Mouse (Mus musculus) embryonic facial prominence, embryonic 10.5 days (tissue): ENCODE measurements around the gene Zbtb5. TPM values are rescaled to one million over a fixed set of nuclear protein-coding genes. Genes with fewer than 3 reads are reported as not detected.
"Not testable (repeated sequence)": the region's sequence is repeated elsewhere in the genome, so short reads cannot be mapped to it uniquely, and the experiment has no call there.

Experiments used
- DNase-seq: peaks from one replicate; pipeline ENCODE4 v3.0.0-alpha.2; 2017; ENCODE audit warnings: low spot score
- H3K27ac ChIP-seq: fragments of 300-500 bp; sonication (generic); replicated peaks from 2 replicates; pipeline ENCODE4 v1.5.1; 2016; ENCODE audit warnings: mild to moderate bottlenecking
- H3K27me3 ChIP-seq: fragments of 300-500 bp; sonication (generic); replicated peaks from 2 replicates; pipeline ENCODE4 v1.6.1; 2016; ENCODE audit warnings: low read depth, mild to moderate bottlenecking; ENCODE audit not compliant: poor library complexity, severe bottlenecking
- H3K36me3 ChIP-seq: fragments of 300-500 bp; sonication (generic); replicated peaks from 2 replicates; pipeline ENCODE4 v1.6.1; 2016; ENCODE audit warnings: mild to moderate bottlenecking, moderate library complexity
- H3K4me1 ChIP-seq: fragments of 300-500 bp; sonication (generic); 2 replicates; pipeline ENCODE4 v1.6.1; 2016
- H3K4me3 ChIP-seq: fragments of 300-500 bp; sonication (generic); 2 replicates; pipeline ENCODE4 v1.5.1; 2016; ENCODE audit warnings: mild to moderate bottlenecking, moderate library complexity
- H3K9me3 ChIP-seq: fragments of 300-500 bp; sonication (generic); 2 replicates; pipeline ENCODE4 v1.6.1; 2016; ENCODE audit warnings: mild to moderate bottlenecking
- WGBS: fragments of 180-500 bp; shearing (Covaris S2); methylation state at CpG from one replicate; pipeline ENCODE4 v1.1.7; 2016; 5-methylcytosine and 5-hydroxymethylcytosine counted together
- polyA plus RNA-seq: library from polyadenylated mRNA; unstranded; fragments of >200 nt; fragmentation: Nextera tagmentation; extraction: Ambion mirVana; gene quantifications from 2 replicates; pipeline ENCODE4 v1.2.1, GENCODE M21; 2016

Zbtb5 gene
- polyA plus RNA-seq, 1 experiment from 2014 or later = 40.0 TPM

- H3K27ac ChIP-seq = peak overlapping the region; percentile 40; the same call in 1 of the 2 replicates
- H3K27me3 ChIP-seq = no peaks in the 10 kb centered on the region
- 59% methylated on average over 9 of the region's 9 CpGs for WGBS
- no peaks in the 10 kb centered on the region for H3K9me3 ChIP-seq
- no peaks in the 10 kb centered on the region for H3K36me3 ChIP-seq
- H3K4me1 ChIP-seq = peaks cover 7% of the 10 kb centered on the region
- DNase-seq = no peak
- H3K4me3 ChIP-seq = no peak overlapping the region
Observed at GRCm38 (mm10) chr4:44953041-44953440, 59.2 kb downstream of the Zbtb5 start.

- no peak for DNase-seq
Observed at GRCm38 (mm10) chr4:44948314-44948713, 63.9 kb downstream of the Zbtb5 start.

DNA sequence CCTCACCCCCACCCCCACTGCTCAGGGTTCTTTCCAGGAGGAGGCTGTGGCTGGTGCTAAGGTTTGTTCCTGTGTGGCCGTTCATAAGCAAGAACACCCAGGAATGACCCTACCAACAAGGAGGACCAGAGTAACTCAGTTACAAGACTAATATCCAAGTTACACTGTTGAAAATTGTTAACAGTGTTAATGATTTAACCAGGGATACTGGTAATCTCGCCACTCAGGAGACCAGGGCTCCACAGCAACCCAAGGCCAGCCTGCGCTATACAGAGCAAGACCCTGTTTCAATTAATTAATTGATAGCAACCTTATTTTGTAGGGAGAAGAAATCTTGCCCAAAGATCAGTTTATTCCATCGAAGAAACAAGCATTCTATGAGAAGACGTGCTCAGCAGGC is 64.7 kb downstream of the Zbtb5 start:
- WGBS = 88% methylated on average over 5 of the region's 5 CpGs
- no peaks in the 10 kb centered on the region; the same call in 1 of the 2 replicates for H3K4me1 ChIP-seq
- H3K4me3 ChIP-seq = no peak overlapping the region
- H3K27me3 ChIP-seq = no peaks in the 10 kb centered on the region
- DNase-seq = no peak
- H3K9me3 ChIP-seq = no peaks in the 10 kb centered on the region
- no peaks in the 10 kb centered on the region for H3K36me3 ChIP-seq
- H3K27ac ChIP-seq = no peak overlapping the region

More at GRCm38 (mm10) chr4:44948314-44948713, 63.9 kb downstream of the Zbtb5 start:
- Histone ChIP-seq H3K9me3 (no peaks in the 10 kb centered on the region), H3K27ac (no peak overlapping the region), H3K27me3 (no peaks in the 10 kb centered on the region), H3K4me1 (peaks cover 6% of the 10 kb centered on the region), H3K36me3 (no peaks in the 10 kb centered on the region), H3K4me3 (no peak overlapping the region)
- 84% methylated on average over 1 of the region's 1 CpGs for WGBS

- not testable (repeated sequence) for H3K36me3 ChIP-seq, DNase-seq, H3K9me3 ChIP-seq, H3K27me3 ChIP-seq, H3K27ac ChIP-seq, H3K4me1 ChIP-seq, H3K4me3 ChIP-seq
- 91% methylated on average over 2 of the region's 2 CpGs for WGBS
Observed at GRCm38 (mm10) chr4:44946126-44946525, 66.1 kb downstream of the Zbtb5 start.

DNA sequence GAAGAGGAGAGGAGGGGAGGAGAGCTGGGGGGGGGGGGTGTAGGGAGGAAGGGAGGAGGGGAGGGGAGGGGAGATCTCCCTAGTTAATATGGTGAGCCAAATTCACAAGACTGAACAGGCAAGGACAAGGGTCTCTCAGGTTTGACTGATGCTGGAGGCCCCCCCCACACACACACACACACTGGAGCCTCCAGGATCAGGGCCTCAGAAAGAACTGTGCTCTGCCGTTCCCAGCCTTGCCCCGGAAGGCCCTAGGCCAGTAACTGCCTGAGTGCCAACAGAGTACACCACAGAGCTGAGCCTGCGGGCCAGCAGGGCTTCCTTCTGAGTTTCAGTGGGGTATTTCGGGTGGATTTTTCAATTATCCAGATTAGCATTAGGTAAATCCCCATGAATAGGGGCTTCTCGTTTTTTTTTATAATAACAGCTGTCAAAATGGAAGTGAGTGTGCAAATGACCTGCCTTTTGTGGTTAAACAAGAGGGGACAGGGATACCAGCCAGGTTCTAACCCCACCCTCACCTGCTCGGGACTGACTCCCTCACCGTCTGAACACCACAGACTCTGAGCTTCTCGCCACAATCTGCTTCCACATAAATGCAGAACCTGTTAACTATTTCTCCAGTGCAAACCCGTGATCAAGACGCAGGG is 67.7 kb downstream of the Zbtb5 start:
- Histone ChIP-seq H3K9me3 (no peaks in the 10 kb centered on the region), H3K36me3 (no peaks in the 10 kb centered on the region), H3K4me3 (no peak overlapping the region), H3K27me3 (no peaks in the 10 kb centered on the region), H3K4me1 (no peaks in the 10 kb centered on the region; the same call in 1 of the 2 replicates), H3K27ac (no peak overlapping the region)
- DNase-seq = no peak
- 85% methylated on average over 10 of the region's 10 CpGs for WGBS

GRCm38 (mm10) chr4:44943480-44943879 is 68.7 kb downstream of the Zbtb5 start:
- Histone ChIP-seq H3K4me1 (no peaks in the 10 kb centered on the region), H3K27ac (no peak overlapping the region), H3K36me3 (no peaks in the 10 kb centered on the region), H3K9me3 (no peaks in the 10 kb centered on the region), H3K27me3 (no peaks in the 10 kb centered on the region), H3K4me3 (no peak overlapping the region)
- 87% methylated on average over 6 of the region's 6 CpGs for WGBS
- DNase-seq = no peak

DNA sequence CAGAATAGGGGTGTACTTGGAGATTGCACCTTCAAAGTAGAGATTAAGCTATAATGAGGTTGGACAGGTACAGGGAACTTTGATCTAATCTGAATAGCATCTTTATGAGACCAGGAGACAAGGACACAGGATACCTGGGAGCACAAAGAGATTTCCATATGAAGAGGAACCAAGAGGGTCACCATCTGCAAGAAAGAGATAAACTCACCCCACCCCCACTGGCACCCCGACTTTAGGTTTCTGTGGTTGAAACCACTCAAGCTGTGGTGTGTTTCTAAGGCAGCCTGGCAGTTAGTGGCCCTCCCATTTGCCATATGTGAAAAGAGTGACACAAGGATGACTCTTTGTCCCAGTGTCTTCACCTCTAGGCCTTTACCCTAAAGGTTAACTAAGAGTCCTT is 70.0 kb downstream of the Zbtb5 start:
- Histone ChIP-seq H3K36me3 (no peaks in the 10 kb centered on the region), H3K27ac (no peak overlapping the region), H3K27me3 (no peaks in the 10 kb centered on the region), H3K9me3 (no peaks in the 10 kb centered on the region), H3K4me1 (no peaks in the 10 kb centered on the region), H3K4me3 (no peak overlapping the region)
- DNase-seq = no peak
- 81% methylated on average over 1 of the region's 1 CpGs for WGBS

Other genes starting within 250 kb of the Zbtb5 start
- 57.8 and 69.1 TPM in 2 replicates for gene Grhpr, start 31.0 kb downstream of the Zbtb5 start, polyA plus RNA-seq
- gene Polr1e, start 6.2 kb upstream of the Zbtb5 start, polyA plus RNA-seq = 59.8 and 72.3 TPM in 2 replicates
- 16.4 and 16.9 TPM in 2 replicates for gene Fbxo10, start 72.2 kb upstream of the Zbtb5 start, polyA plus RNA-seq
- gene Tomm5, start 95.7 kb upstream of the Zbtb5 start, polyA plus RNA-seq = 227 and 234 TPM in 2 replicates
- gene Frmpd1, start 172.5 kb upstream of the Zbtb5 start, polyA plus RNA-seq = 1.9 and 2.0 TPM in 2 replicates